Mouse (Mus musculus) thymus, postnatal 14 days (tissue): Measurements from ENCODE around the gene Slc5a2.
A peak's percentile ranks its signal among the peaks of the same experiment; 100 is the strongest.

Experiments
- DNase-seq: peaks from one replicate; pipeline ENCODE4 v3.0.0; 2021

The Slc5a2 gene

GRCm38 (mm10) chr7:128252609-128253008 lies 12.8 kb upstream of the Slc5a2 start:
- peak; percentile 94 for DNase-seq

- no peak for DNase-seq
These were observed 10.5 kb upstream of the Slc5a2 start for GRCm38 (mm10) chr7:128254978-128255377.

- DNase-seq: no peak
These were observed 9.7 kb upstream of the Slc5a2 start for GRCm38 (mm10) chr7:128255757-128256156.

- DNase-seq: no peak
These were observed 8.6 kb upstream of the Slc5a2 start for GRCm38 (mm10) chr7:128256783-128257334.

GRCm38 (mm10) chr7:128266056-128266455 lies 599 bp downstream of the Slc5a2 start:
- DNase-seq: no peak

GRCm38 (mm10) chr7:128267391-128267790 lies 1.9 kb downstream of the Slc5a2 start:
- DNase-seq: no peak

- DNase-seq: no peak
These were observed 2.4 kb downstream of the Slc5a2 start for GRCm38 (mm10) chr7:128267813-128268212.

- DNase-seq: no peak
These were observed 5.0 kb downstream of the Slc5a2 start for GRCm38 (mm10) chr7:128270431-128270850.

GRCm38 (mm10) chr7:128271496-128271895 lies 6.0 kb downstream of the Slc5a2 start:
- DNase-seq: no peak

- DNase-seq: no peak
These were observed 10.6 kb downstream of the Slc5a2 start for GRCm38 (mm10) chr7:128276051-128276450.

GRCm38 (mm10) chr7:128279750-128280149 lies 14.3 kb downstream of the Slc5a2 start:
- no peak for DNase-seq

GRCm38 (mm10) chr7:128281765-128282164 lies 16.3 kb downstream of the Slc5a2 start:
- DNase-seq: no peak

GRCm38 (mm10) chr7:128282532-128283244 lies 17.2 kb downstream of the Slc5a2 start:
- no peak for DNase-seq

GRCm38 (mm10) chr7:128284047-128284446 lies 18.6 kb downstream of the Slc5a2 start:
- no peak for DNase-seq

- no peak for DNase-seq
These were observed 19.6 kb downstream of the Slc5a2 start for GRCm38 (mm10) chr7:128285060-128285459.

- peak; percentile 15 for DNase-seq
These were observed 23.6 kb downstream of the Slc5a2 start for GRCm38 (mm10) chr7:128288923-128289544.

- no peak for DNase-seq
These were observed 29.3 kb downstream of the Slc5a2 start for GRCm38 (mm10) chr7:128294785-128295184.

- no peak for DNase-seq
These were observed 31.1 kb downstream of the Slc5a2 start for GRCm38 (mm10) chr7:128296514-128296913.

- DNase-seq: peak; percentile 6
These were observed 31.8 kb downstream of the Slc5a2 start for GRCm38 (mm10) chr7:128297291-128297616.

- peak; percentile 76 for DNase-seq
These were observed 32.4 kb downstream of the Slc5a2 start, which contains the start of gene BC017158 for GRCm38 (mm10) chr7:128297617-128298480. TSS of gene BC017158 (minus strand) at chr7:128298170.

- DNase-seq: peak; percentile 9
These were observed 33.3 kb downstream of the Slc5a2 start for GRCm38 (mm10) chr7:128298481-128299342.

- no peak for DNase-seq
These were observed 35.5 kb downstream of the Slc5a2 start for GRCm38 (mm10) chr7:128300952-128301351.
